Mouse (Mus musculus) layer of hippocampus, adult 9-10 months (tissue): ENCODE measurements at regions not wholly inside any gene's neighbourhood (a gene's known extent, or its start where the extent isn't known, plus 50 kb on each side); places are given as distances from the start of the nearest gene placed in this dataset.

Experiments
- DNase-seq: peaks from one replicate; pipeline ENCODE4 v3.0.0; 2022; ENCODE audit warnings: low spot score

DNA sequence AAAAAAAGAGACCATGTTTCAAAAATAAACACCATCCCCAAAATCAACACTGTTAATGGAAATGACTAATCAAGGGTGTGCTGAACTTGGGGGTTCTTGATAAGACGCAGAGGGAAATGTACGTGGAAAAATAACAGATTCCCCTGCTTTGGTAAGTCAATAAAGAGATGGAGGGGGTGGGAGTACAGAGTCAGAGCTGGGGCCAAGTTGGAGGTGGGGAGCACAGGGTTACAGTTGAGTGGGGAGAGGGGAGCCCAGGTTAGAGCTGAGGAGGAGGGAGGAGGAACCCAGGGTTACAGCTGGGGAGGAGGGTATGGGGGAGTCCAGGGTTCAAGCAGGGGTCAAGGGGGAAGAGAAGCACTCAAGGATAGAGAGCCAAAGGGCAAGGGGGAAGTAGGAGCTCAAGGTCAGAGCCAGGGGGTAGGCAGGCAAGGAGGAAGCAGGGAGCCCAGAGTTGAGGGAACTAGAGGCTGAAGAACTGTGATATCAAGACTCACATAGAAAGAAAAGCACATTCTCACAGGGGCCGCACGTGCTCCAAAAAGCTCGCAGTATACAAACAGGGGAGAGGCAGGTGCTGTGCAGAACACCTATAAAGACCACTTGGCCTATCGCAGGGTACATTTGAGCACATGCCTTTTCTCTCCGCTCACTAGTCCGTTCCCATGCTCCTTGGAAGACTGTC lies 246.4 kb downstream of the Sox9 start:
- no peak for DNase-seq

DNA sequence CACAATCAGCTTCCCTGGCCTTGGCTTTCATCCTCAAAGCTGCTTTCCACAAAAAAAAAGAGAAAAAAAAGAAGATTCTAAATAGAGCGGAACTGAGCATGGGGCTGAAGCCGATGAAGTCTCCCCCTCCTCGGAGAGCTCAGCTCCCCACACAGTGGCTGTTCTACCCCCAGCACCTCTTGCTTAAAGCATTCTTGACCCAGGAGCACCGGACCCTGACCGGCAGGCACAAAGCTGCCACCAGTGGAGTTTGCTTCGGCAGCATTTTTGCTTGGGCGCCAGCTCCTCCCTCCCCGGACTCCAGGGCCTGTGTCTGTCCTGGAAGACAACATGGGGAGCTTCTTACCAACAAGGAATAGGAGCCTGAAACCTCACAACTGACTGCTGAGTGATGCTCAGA lies 249.4 kb downstream of the Sox9 start:
- DNase-seq: no peak

DNA sequence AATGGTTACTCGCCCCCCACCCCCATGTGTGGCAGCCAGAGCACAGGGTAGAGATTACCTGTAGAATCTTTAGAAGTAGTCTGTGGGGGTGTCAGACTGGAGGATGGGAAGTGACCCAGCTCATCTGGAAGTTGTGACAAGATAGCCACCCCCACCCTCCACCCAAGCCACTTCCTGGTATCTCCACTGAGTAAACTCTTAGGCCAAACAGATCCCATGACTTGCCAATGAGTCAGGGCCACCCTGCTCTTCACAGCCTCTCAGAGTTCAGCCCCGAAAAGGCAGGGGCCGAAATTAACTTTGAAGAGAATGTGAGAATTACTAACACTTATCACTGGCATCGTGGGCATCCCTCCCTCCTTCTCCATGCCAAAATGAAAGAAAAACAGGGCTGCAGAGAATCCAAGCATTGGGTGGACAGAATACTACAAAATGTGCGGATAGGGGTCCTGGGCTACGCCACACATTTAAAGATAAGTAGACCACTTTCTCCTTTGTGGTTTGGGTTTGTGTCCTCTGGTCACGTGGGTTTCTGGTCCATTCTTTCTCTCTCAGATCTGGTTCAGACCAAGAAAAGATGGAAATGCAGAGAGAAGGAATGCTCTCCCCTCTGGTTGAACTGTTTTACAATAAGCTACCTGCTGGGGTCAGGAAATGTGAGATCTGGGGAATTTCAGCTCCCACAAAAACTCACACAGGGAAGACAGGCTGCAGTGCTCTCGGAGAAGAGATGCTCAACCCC lies 250.6 kb downstream of the Sox9 start:
- DNase-seq: no peak

GRCm38 (mm10) chr11:113034911-113035310 lies 252.9 kb downstream of the Sox9 start:
- no peak for DNase-seq

DNA sequence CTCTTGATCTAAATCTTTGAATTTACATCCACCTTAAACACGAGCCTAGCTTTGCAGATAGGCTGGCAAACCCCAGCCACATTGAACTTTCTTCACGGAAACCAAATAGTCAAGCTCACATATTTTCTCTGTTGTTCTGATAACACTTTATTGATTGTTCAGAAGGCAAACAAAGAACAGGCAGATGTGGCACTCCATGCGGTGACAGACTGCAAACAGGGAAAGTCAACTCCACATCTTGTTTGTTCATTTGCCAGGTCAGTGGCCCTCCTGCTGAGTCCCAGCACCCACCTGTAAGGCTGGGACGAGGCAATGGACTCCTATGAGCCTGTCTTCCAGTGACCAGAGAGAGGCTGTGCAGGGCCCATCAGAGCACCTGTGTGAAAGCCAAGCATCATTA lies 255.7 kb downstream of the Sox9 start:
- DNase-seq: no peak

DNA sequence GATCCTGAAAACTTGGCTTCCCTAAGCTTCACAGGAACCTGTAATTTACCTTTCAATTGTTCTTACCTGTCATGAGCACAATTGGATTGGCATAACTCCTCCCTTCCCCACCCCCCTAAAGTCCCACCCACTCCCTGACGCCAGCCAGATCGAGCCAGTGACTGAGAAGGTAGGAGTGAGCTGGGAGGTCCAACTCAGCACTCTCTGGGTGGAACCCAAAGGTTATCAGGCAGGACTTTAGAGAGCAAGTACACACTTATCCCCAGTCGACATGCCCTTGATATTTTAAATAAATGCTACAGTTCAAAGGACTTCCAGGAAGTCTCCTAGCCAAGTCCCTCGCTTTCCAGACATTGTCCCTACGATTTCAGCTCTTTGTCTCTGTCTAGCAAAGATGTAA lies 260.7 kb downstream of the Sox9 start:
- DNase-seq: no peak

DNA sequence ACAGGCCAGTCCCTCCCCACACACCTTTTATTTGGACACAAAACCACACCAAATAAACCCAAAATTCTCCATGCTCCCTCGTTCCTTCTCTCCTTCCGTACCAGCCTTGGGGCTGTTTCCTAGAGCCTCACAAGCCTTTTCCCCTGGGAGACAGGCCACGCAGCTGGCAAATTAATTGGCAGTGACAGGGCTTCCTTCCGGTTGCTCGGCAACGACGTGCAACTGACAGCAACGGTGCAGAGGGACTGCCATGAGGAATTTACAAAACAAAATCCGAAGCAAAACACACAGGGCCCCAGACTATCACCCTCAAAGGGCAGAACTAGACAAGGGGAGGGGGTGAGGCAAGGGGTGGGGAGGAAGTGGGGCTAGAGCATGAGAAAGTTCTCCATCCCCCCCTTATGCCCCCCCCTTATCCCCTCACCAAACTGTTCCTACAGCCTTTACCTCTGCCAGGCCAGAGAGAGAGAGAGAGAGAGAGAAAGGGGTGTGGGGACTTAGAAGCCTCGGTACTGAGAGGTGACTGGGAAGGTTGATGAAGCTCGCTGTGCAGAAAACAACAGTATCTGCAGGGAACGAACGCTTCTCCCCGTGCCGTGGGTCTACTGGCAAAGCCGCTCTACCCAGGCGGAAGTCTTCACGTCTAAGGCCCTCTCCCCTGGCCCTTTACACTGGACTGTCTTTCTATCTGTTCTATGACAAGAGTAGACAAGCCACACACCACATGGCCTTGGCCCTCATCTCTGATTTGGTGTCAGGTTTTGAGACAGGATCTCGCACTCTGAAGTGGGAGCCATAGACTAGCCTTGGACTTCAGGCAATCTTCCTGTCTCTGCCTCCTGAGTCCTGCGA lies 264.4 kb downstream of the Sox9 start:
- peak; percentile 44 for DNase-seq

DNA sequence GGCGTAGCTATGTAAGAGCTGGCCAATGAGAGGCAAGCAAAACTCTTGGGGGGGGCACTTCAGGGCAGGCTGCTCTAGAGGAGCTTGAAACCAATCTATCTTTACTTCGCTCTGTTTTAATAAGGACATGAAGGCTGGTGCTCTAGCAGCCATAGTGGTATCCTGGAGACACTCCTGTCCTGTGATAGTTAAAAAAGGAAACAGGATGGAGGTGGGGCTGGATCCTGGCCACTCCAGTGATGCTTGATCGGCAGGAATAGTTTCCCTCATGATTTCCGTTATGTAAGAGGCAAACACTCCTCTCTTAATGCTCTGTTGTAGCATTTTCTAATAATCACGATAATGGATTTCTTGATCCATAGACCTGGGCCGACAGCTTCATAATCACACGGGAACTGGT lies 266.1 kb downstream of the Sox9 start:
- DNase-seq: peak; percentile 8

DNA sequence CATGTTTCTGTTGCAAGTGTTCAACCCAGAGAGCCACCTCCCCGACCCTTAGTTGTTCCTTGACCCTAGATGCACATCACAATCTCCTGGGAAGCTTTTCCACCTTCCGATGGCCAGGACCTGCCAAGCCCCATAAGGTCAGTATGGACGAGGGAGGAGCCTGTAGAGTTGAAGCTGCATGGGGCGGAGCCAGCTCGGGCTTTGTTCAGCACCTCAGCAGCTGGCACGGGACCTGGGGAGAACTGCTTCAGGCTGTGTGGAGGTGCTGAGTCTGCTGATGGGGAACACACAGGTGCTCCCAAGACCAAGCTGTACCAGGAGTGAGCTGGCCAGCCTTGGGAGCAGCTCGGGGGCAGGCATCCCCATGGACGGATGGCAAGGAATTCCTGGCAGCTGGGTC lies 267.6 kb downstream of the Sox9 start:
- DNase-seq: no peak

- DNase-seq: no peak
These were observed 270.5 kb downstream of the Sox9 start for GRCm38 (mm10) chr11:113052536-113052935.

- no peak for DNase-seq
These were observed 274.1 kb downstream of the Sox9 start for GRCm38 (mm10) chr11:113056042-113056632.

DNA sequence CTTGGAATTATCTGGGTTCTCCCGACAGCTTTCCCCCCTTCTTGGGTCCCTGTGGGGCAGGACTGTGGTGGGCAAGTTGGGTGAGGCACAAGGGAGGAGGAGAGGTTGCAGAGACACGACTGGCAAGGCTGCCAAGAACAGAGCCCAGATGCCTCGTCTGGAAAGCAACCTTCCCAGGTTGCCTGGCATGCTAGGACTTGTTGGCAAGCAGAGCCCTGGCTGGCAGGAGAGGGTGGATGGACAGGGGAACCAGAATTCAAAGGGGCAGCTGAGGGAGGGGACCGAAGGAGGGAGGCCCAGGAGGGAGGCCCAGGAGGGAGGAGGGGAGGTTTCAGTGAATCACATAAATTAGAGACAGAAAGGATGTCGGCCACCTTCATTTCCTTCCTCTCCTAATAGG lies 274.8 kb downstream of the Sox9 start:
- DNase-seq: no peak

- DNase-seq: no peak
These were observed 288.3 kb downstream of the Sox9 start for GRCm38 (mm10) chr11:113070365-113070764.

- DNase-seq: no peak
These were observed 289.9 kb downstream of the Sox9 start for GRCm38 (mm10) chr11:113071942-113072341.

DNA sequence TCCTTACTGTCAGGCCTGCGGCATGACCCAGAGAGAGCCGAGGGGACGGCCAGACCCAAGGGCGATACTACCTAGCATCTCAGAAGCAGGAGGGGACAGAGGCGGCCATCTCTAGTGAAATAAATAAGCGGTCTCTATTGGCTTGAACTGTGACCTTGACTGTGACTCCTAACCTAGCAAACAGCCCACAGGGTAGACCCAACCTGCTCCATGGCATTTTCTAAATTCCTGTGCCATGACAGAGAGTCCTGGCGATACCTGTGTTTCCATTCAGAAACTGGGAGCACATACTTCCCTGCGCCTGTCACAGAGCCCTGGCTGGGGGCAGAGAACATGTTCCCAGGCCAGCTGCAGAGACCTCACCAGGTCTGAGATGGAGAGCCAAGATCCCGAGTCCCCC lies 292.3 kb downstream of the Sox9 start:
- DNase-seq: no peak

DNA sequence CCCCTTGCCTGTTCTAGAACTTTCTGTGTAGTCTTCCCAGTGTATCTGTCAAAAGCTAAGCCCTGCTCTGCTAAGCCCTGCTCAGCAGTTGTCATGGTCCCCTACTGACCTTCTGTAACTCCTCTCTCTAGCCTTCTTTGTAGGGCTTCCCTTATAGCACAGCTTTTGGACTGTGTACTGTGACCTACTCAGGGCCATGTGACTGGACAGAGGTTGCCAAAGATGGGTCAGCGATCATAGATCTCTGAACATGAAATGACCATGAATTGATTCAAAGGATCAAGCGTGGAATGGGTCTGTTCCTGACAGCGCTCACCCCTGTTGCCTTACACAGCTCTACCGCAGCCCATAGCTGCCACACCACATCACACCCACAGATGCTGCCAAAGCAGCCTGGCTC lies 294.3 kb downstream of the Sox9 start:
- DNase-seq: no peak

GRCm38 (mm10) chr11:113080311-113080710 lies 298.3 kb downstream of the Sox9 start:
- no peak for DNase-seq

DNA sequence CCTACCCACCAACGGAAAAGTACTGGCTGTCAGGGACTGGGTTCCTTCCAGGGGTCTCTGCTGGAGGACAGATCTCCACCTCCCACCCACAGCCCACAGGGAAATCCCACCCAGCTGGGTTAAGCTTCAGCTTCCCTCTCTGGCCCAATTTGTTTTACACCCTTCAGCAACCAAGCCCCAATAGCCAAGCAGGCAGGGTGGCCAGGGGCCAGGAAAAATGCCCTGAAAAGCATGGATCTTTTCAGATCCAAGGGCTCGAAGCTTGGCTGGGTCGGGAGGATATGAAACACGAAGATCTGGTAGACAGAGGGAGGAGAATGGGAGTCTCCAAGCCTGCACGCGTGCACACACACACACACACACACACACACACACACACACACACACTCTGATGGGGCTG lies 302.4 kb downstream of the Sox9 start:
- DNase-seq: no peak

DNA sequence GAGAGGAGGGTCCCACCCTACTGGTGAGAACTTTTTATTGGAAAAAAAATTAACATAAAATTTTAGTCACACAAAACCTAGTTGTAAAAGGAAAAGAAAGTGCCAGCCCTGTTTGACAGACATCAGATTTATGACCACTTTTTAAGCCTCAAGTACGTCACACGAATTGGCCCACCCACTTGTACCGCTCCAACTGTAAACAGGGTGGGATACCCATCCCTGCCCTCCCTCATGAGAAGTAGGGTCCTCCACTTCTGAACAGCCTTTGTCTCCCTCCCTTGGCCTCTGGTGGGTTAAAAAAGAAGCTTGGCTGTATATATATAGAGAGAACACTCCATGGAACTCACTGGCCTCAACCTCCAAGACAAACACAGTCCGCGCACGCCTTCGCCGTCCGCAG lies 303.5 kb downstream of the Sox9 start:
- no peak for DNase-seq

GRCm38 (mm10) chr11:113087084-113087483 lies 305.1 kb downstream of the Sox9 start:
- DNase-seq: no peak

GRCm38 (mm10) chr11:113089637-113090351 lies 307.8 kb downstream of the Sox9 start:
- DNase-seq: no peak
